Mouse (Mus musculus): ENCODE results near the gene Isca2.

GRCm38 (mm10) chr12:84800419-84800818, 27.4 kb downstream of the Isca2 start:
- no peak for TF ChIP-seq CTCF (IDR thresholded peaks at IDR 0.05; ENCODE audit: control insufficient read depth, insufficient read depth, insufficient replicate concordance, low read depth, low read length)
- TF ChIP-seq POLR2A (IDR thresholded peaks at IDR 0.05; ENCODE audit: control insufficient read depth, low read depth, low read length): no peak

Data from testis, adult 2 months (tissue).